In the genomic region with DNA sequence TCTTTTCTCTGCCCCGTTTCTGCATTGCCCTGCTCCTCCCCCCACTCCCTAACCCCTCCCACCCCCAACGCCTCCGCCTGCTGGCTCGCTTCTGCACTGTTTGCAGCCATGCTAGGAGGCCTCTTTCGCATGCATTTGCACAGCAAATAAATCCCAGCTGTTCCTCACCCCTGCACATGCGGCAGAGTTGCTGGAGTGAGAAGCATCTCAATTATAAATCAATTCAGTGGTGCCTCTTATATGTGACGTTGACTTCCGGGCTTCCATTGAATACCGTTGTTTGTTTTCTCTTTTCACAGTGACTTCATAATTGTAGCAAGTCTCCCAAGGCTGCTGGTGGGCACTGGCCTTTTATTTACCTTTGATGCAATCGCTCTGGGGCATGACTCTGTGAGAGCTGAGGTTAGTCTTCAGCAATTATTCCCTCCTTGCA, we compare ENCODE assay signal across 9 mouse cellular contexts.
A peak's percentile ranks its signal among the peaks of the same experiment; 100 is the strongest.
DNase-seq lines count a peak whose midpoint lies in the region; ATAC-seq lines count a peak whose summit lies in the region.
"Had no signal": no experiment of that assay in that cellular context is flagged by ENCODE, and none has a peak within 500 bp of the region (broad histone marks: within the 10 kb centered on the region; RNA-seq: fewer than 3 reads in every experiment).

No protein-coding gene starts in this region.

- intact Hi-C loops in heart, postnatal 25 days (cut with DNase I), result no loop called here

- DNase-seq in heart, postnatal 25 days (ENCODE audit: low spot score), result no peak
- peak; percentile 76 for DNase-seq in embryo, embryonic 10 days (ENCODE audit: low spot score)
- DNase-seq in hindbrain, embryonic 11.5 days (ENCODE audit: low spot score), result peak; percentile 62
- no peak for DNase-seq in cerebellum, adult 18-20 months
- no peak for DNase-seq in layer of hippocampus, postnatal 10 days (ENCODE audit: low spot score in 2 of 2)

- 7% methylated on average over 10 of the region's 10 CpGs for WGBS in heart, embryonic 12.5 days
- WGBS in hindbrain, embryonic 11.5 days, result under 1% methylated on average over 10 of the region's 10 CpGs
- under 1% methylated on average over 10 of the region's 10 CpGs for WGBS in limb, embryonic 15.5 days
- WGBS in midbrain, embryonic 16.5 days, result under 1% methylated on average over 10 of the region's 10 CpGs

- peak overlapping the region; percentile 50 for H3K4me2 ChIP-seq in heart, embryonic 12.5 days
- H3K4me2 ChIP-seq in hindbrain, embryonic 11.5 days (replicated peaks; ENCODE audit: low read depth, low read length), result no peak overlapping the region
- peak overlapping the region; percentile 40 for H3K4me2 ChIP-seq in limb, embryonic 15.5 days
- peak overlapping the region; percentile 32; the same call in 1 of the 2 replicates for H3K4me2 ChIP-seq in midbrain, embryonic 16.5 days (ENCODE audit: low read length)

- no peaks in the 10 kb centered on the region for H3K27me3 ChIP-seq in heart, embryonic 12.5 days (replicated peaks)
- no peaks in the 10 kb centered on the region; the same call in 1 of the 2 replicates for H3K27me3 ChIP-seq in hindbrain, embryonic 11.5 days (ENCODE audit: control insufficient read depth, insufficient read depth, low read length)
- H3K27me3 ChIP-seq in limb, embryonic 15.5 days, result no peaks in the 10 kb centered on the region
- no peaks in the 10 kb centered on the region for H3K27me3 ChIP-seq in midbrain, embryonic 16.5 days (ENCODE audit: control insufficient read depth, insufficient read depth, low read depth, low read length)

- H3K4me1 ChIP-seq in heart, embryonic 12.5 days (replicated peaks), result peaks cover 12% of the 10 kb centered on the region
- H3K4me1 ChIP-seq in hindbrain, embryonic 11.5 days (replicated peaks; ENCODE audit: control insufficient read depth, insufficient read depth, low read length), result no peaks in the 10 kb centered on the region
- H3K4me1 ChIP-seq in limb, embryonic 15.5 days, result peaks cover 11% of the 10 kb centered on the region
- peaks cover 9% of the 10 kb centered on the region for H3K4me1 ChIP-seq in midbrain, embryonic 16.5 days (ENCODE audit: control insufficient read depth, insufficient read depth, low read length)

- H3K4me3 ChIP-seq in heart, embryonic 12.5 days, result 0 out of 2 replicates have a peak overlapping the region, but pooled peaks have one; percentile 2
- no peak overlapping the region for H3K4me3 ChIP-seq in hindbrain, embryonic 11.5 days (ENCODE audit: low read depth, low read length)
- H3K4me3 ChIP-seq in limb, embryonic 15.5 days, result no peak overlapping the region
- no peak overlapping the region for H3K4me3 ChIP-seq in midbrain, embryonic 16.5 days (ENCODE audit: low read depth, low read length)
- H3K4me3 ChIP-seq: megakaryocyte, embryonic 14.5 days had no signal

- no peak for ATAC-seq in heart, embryonic 12.5 days (ENCODE audit: insufficient number of reproducible peaks, low FRiP score)
- peak; percentile 78 for ATAC-seq in hindbrain, embryonic 11.5 days (ENCODE audit: low FRiP score)
- ATAC-seq in limb, embryonic 15.5 days (ENCODE audit: insufficient number of reproducible peaks, low FRiP score, low TSS enrichment, low read depth), result peak; percentile 62; the same call in 1 of the 2 replicates
- ATAC-seq in midbrain, embryonic 16.5 days, result peak; percentile 60

- peak overlapping the region; percentile 23; the same call in 1 of the 2 replicates for H3K9ac ChIP-seq in heart, embryonic 12.5 days
- H3K9ac ChIP-seq in hindbrain, embryonic 11.5 days (ENCODE audit: low read depth, low read length), result no peak overlapping the region
- no peak overlapping the region for H3K9ac ChIP-seq in limb, embryonic 15.5 days
- peak overlapping the region; percentile 10; the same call in 1 of the 2 replicates for H3K9ac ChIP-seq in midbrain, embryonic 16.5 days (ENCODE audit: low read depth, low read length)

- H3K27ac ChIP-seq in heart, embryonic 12.5 days (ENCODE audit: poor library complexity, severe bottlenecking), result peak overlapping the region; percentile 8; the same call in 1 of the 2 replicates
- 0 out of 2 replicates have a peak overlapping the region, but pooled peaks have one; percentile 24 for H3K27ac ChIP-seq in hindbrain, embryonic 11.5 days (ENCODE audit: low read depth, low read length)
- H3K27ac ChIP-seq in limb, embryonic 15.5 days, result 0 out of 2 replicates have a peak overlapping the region, but pooled peaks have one; percentile 7
- H3K27ac ChIP-seq in midbrain, embryonic 16.5 days (ENCODE audit: low read length), result no peak overlapping the region

- peaks cover 4% of the 10 kb centered on the region; the same call in 1 of the 2 replicates for H3K9me3 ChIP-seq in heart, embryonic 12.5 days (replicated peaks)
- no peaks in the 10 kb centered on the region for H3K9me3 ChIP-seq in hindbrain, embryonic 11.5 days (ENCODE audit: control insufficient read depth, low read length)
- H3K9me3 ChIP-seq in limb, embryonic 15.5 days, result no peaks in the 10 kb centered on the region
- H3K9me3 ChIP-seq in midbrain, embryonic 16.5 days (replicated peaks; ENCODE audit: control insufficient read depth, low read length, poor library complexity, severe bottlenecking), result no peaks in the 10 kb centered on the region; the same call in 1 of the 2 replicates

- no peaks in the 10 kb centered on the region for H3K36me3 ChIP-seq in heart, embryonic 12.5 days
- no peaks in the 10 kb centered on the region for H3K36me3 ChIP-seq in hindbrain, embryonic 11.5 days (ENCODE audit: control insufficient read depth, insufficient read depth, low read length)
- no peaks in the 10 kb centered on the region for H3K36me3 ChIP-seq in limb, embryonic 15.5 days
- H3K36me3 ChIP-seq in midbrain, embryonic 16.5 days (ENCODE audit: control insufficient read depth, insufficient read depth, low read length), result no peaks in the 10 kb centered on the region

Comparison
In these comparisons a context has a peak if more than half of its experiments do, and no peak if none do; other contexts are left out.
1. H3K9ac ChIP-seq: peak in heart, embryonic 12.5 days (single experiment) and midbrain, embryonic 16.5 days (single experiment); none in hindbrain, embryonic 11.5 days (single experiment) and limb, embryonic 15.5 days (single experiment).
2. DNase-seq: peak in embryo, embryonic 10 days (single experiment) and hindbrain, embryonic 11.5 days (single experiment); none in heart, postnatal 25 days (single experiment), cerebellum, adult 18-20 months (0 of 2) and layer of hippocampus, postnatal 10 days (0 of 2).